Mouse (Mus musculus) megakaryocyte, adult 5-6 weeks (primary cell): Measurements from ENCODE around the gene Cog7. TPM values are rescaled to one million over a fixed set of nuclear protein-coding genes. Genes with fewer than 3 reads are reported as not detected.

ENCODE experiments used
- ATAC-seq: 2 replicates; pipeline ENCODE4 v1.8.0; 2016; ENCODE audit warnings: mild to moderate bottlenecking, inconsistent platforms; ENCODE audit not compliant: poor library complexity, severe bottlenecking
- total RNA-seq, 2 experiments: library from RNA; stranded (forward) in 1 of 2; stranded (reverse) in 1 of 2; fragments of 153-499, 151-499 nt in 1 of 2; fragments of 221-1000, 200-1000 nt in 1 of 2; gene quantifications; 2 replicates each; pipeline versions ENCODE4 v1.2.3 to v1.2.4; 2015 to 2017

Gene Cog7
- total RNA-seq (2015), result 7.6 and 7.7 TPM in 2 replicates
- total RNA-seq (2017), result 7.8 and 8.3 TPM in 2 replicates

DNA sequence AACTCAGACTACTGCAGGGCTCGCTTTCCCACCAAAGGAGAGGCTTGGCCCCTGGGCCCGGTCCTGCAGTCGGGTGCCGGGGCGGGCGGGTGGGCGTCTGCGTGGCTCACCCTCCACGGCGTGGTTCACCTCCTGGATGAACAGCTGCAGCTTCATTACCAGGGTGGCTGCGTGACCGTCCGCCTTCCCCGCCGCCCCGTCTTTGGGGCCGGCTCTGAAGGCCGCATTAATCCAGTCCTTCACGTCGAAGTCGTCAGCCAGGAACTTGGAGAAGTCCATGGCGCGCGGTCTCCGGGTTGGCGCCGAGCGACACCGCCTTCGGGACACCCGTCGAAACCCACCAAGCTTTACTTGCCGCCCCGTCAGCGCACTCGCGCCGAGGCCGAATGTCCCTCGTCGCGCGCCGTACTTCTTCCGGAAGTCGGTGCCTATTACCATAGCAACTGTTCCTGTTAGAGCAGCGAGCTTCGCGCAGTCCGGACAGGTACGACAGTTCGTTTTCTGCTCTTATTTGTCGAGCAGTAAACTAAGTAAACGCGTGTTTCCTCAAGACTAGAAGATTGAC is at the start of gene Cog7:
Gene Cog7, minus strand, starts transcription at position 405 of the 565 bp plus-strand sequence.
- peak; percentile 99 for ATAC-seq

- ATAC-seq, result no peak
Observed at GRCm38 (mm10) chr7:122022131-122022530, 40.6 kb upstream of the Cog7 start.

DNA sequence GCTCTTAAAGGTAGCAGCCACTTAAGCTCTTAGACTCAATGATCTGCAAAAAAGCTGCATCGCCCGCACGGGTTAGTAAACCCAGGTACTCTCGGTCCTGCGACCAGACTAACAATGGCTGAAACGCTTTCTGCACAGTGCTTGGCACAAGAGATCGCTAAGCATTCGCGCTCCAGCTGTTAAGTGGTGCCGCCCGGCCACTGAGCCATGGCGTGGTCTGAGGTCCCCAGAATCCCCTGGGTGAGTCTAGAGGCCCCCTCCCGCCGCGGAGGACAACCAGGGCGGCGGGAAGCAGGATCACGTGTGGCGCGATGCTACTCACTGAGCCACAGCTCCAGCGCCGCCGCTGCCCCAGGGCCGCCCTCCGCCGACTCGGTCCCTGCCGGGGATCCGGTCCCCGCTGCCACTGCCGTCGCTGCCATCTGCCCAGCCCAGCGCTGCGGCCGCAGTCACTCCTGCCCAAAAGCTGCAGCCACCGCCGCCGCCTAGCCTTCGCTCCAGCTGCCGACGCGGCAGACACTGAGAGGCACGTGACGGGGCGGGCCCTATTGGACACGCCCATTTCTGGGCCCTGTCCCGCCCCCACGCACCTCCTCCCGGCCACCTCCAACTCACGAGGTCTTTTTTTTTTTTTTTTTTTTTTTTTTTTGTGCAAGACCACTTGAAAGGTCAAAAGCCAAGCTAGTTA is 39.3 kb upstream of the Cog7 start, which contains the start of gene Gga2:
Gene Gga2, minus strand, starts transcription at position 556 of the 688 bp plus-strand sequence.
- ATAC-seq, result peak; percentile 86

DNA sequence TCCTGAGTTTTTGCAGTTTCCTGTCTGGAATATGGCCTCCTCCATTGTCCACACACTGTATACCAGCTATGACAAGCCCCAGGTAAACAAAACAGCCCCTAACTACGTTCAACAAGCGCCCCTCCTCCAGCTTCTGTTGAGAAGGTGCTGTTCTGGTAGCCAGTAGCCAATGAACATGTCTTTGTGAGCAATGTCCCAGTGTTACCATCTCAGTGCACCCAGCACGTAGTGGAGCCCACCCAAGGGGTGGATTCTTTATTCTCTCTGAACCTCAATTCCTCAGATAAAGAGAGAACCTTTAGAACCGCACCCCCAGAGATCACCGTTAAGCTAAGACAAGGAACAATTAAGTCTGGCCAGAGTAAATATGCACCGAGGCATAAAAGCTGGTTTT is 38.8 kb upstream of the Cog7 start:
- ATAC-seq, result peak; percentile 6

GRCm38 (mm10) chr7:122018978-122019377 is 37.5 kb upstream of the Cog7 start:
- no peak for ATAC-seq

- ATAC-seq, result peak; percentile 53
Observed at GRCm38 (mm10) chr7:122018247-122018646, 36.7 kb upstream of the Cog7 start.

- ATAC-seq, result no peak
Observed at GRCm38 (mm10) chr7:122015734-122016133, 34.2 kb upstream of the Cog7 start.

DNA sequence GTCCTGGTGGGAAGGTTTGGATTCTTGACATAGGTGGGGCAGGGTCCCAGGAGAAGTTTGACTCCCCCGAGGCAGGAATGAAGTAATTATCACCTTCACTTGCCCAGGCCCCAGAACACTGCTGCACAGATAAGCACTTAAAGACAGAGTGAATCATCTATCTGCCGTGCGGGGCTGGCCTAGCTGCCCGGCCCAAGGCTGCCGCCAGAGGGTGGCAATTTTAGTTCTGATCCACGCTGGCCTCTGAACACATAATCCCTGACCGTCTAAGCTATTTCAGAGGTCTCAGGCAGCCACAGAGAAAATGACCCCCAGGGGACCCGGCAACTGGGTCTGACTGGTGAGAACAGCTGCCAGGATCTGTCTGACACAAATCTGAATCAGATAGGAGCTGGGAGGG is 33.6 kb upstream of the Cog7 start:
- no peak for ATAC-seq

DNA sequence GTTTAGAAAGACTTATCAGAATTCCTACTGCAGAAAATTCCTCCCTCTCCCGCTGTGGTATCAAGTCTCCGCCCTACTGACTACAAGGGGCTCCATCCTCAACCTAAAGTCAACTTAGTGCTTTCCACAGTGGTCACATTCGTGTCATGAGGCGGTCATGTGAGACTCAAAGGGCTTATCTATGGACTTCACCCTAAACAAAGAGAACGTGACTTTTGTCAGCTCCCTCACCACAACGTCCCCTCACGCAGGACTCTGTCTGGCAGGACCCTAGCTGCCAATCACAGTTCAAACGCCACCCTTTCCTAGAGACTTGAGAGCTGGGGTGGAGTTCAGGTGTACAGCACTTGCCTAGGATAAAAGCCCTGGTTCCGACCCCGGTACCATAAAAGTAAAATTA is 31.4 kb upstream of the Cog7 start:
- no peak for ATAC-seq

- ATAC-seq, result no peak
Observed at GRCm38 (mm10) chr7:122012370-122012769, 30.9 kb upstream of the Cog7 start.

DNA sequence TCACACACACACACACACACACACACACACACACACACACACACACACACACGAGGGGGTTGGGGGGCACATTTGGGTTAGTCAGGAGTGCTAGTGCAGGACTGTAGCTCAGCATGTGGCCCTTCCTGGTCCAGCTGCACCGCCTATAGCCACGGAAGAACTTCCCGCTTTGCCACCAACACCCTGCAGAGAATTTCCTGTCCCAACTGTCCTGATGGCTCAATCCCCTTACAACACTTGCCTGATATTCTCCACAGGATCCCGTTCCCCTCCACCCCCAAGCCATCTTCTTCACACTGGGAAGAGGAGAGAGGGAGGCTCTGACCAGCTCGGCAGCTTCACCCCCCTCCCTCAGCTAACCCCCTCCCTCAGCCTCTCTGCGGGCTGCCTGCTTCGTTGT is 18.9 kb upstream of the Cog7 start:
- peak; percentile 67 for ATAC-seq

GRCm38 (mm10) chr7:121995961-121996360 is 14.4 kb upstream of the Cog7 start:
- no peak for ATAC-seq

DNA sequence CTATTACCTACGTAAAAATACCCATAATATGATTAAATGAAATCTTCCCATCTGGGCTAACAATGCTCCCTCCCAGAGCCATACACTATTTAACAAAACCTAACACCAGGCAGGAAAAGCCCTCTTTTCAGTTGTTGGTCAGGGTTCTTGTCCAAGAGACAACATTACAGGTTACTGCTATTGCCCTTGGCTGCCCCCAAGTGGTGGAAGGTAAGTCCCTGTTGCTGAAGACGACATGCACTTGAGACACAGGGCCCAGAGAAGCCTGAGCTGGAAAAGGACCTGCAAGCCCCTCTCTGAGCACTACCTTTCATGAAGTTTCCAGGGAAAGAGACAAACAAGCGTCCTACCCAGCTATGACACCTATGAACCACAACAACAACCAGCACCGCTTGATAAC is 6.5 kb downstream of the Cog7 start:
- peak; percentile 66 for ATAC-seq

GRCm38 (mm10) chr7:121971698-121972097 is 9.8 kb downstream of the Cog7 start:
- ATAC-seq, result no peak

- ATAC-seq, result no peak
Observed at GRCm38 (mm10) chr7:121970250-121970649, 11.3 kb downstream of the Cog7 start.

DNA sequence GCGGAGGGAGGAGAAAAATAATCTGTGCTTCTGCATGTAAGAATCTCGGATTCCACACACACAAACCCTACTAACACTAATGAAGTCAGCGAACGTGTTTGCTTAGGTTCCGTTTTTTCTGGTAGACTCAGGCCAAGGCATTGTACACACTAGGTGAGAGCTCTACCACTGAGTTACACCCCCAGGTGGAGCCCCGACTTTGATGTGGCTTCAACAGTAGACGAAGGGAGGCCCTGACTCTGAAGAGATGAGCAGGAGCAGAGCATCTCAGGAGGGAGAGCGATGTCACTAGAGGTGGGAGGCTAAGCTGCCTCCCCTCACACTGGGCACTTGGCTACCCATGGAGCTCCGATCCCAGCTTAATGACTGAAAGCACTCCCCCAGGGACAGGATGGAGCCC is 12.7 kb downstream of the Cog7 start:
- ATAC-seq, result no peak

DNA sequence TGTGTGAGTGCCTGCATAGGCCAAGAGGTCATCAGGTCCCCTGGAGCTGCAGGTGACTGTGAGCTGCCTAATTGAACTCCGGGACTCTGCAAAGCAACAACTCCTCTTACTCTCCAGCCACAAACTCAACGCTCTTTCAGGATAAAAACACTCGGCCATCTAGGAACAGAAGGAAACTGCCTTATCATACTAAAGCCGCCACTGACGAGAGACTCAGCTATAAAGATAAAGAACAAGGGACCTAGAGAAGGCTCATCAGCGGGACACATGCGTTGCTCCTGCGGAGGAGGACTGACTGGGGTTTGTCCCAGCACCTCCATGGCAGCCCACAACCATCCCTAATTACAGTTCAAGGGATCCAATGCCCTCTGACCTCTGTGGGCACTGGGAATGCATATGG is 13.3 kb downstream of the Cog7 start:
- no peak for ATAC-seq

- ATAC-seq, result peak; percentile 82
Observed at GRCm38 (mm10) chr7:121966169-121966568, 15.3 kb downstream of the Cog7 start.

GRCm38 (mm10) chr7:121963883-121964398 is 17.6 kb downstream of the Cog7 start:
- no peak for ATAC-seq

- ATAC-seq, result no peak
Observed at GRCm38 (mm10) chr7:121962571-121962959, 18.9 kb downstream of the Cog7 start.

GRCm38 (mm10) chr7:121961913-121962570 is 19.5 kb downstream of the Cog7 start:
- ATAC-seq, result peak; percentile 57

- ATAC-seq, result no peak
Observed at GRCm38 (mm10) chr7:121955802-121956201, 25.7 kb downstream of the Cog7 start.
